Mouse (Mus musculus): ENCODE data around the gene Macf1.

- TF ChIP-seq CTCF (IDR thresholded peaks at IDR 0.05; ENCODE audit: extremely low read depth, insufficient read depth, insufficient read length, insufficient replicate concordance): no peak
- TF ChIP-seq POLR2A (IDR thresholded peaks at IDR 0.05; ENCODE audit: low read depth, low read length): no peak
Measured at GRCm38 (mm10) chr4:123664021-123664950, 19.9 kb downstream of the Macf1 start.
